ENCODE assay signal across 7 mouse cellular contexts in the genomic region with DNA sequence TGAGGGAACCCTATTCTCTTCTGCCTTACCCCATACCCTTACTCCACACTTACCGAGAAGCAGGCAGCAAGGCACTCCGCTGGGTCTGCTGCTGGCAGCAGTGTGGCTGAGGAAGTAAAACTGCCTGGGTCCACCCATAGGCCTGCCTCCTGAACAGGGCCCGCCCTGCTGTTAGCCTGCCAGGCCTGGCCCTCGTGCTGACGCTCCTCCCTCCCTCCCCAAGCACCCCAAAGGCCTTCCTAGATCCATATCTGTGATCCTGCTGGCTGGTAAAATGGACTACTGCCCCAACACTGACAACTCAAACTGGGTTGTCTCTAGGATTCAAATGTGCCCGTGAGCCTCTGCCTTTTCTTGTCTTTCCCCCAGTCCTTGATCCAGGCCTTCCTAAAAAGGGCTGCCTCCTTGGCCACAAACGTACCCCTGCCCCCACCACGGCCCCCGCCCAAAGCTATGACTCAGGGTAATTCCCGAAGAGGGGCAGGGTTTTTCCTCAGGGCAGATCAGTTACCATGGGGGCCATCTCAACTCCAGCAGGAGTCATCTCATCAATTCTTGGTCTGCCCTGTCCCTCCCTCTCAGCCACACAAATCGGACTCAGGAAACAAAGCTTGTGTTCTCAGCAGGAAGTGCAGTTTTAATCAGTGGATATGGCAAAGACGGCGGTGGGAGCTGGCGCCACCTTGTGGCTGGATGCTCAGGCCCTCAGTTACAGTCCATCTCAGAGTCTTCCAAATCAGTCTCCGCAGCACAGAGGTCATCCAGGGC. TPM values are rescaled to one million over a fixed set of nuclear protein-coding genes. Genes with fewer than 3 reads are reported as not detected.
DNase-seq lines count a peak whose midpoint lies in the region; ATAC-seq and TF ChIP-seq lines count a peak whose summit lies in the region.

TSS of gene Trex1 (minus strand) at position 599 of the 768 bp plus-strand sequence.

- no peaks in the 10 kb centered on the region for H3K9me3 ChIP-seq in embryonic facial prominence, embryonic 10.5 days
- H3K9me3 ChIP-seq in intestine, postnatal 0 days (ENCODE audit: control insufficient read depth), result no peaks in the 10 kb centered on the region
- H3K9me3 ChIP-seq in midbrain, embryonic 12.5 days, result no peaks in the 10 kb centered on the region

- peaks cover 30% of the 10 kb centered on the region for H3K4me1 ChIP-seq in embryonic facial prominence, embryonic 10.5 days
- peaks cover 3% of the 10 kb centered on the region; the same call in 1 of the 2 replicates for H3K4me1 ChIP-seq in intestine, postnatal 0 days (replicated peaks; ENCODE audit: control insufficient read depth, insufficient read depth, low read length)
- peaks cover 21% of the 10 kb centered on the region for H3K4me1 ChIP-seq in midbrain, embryonic 12.5 days

- intact Hi-C loops in left cerebral cortex, postnatal 4 days (cut with DNase I), result loop anchor here (5.0 kb wide), 1 partner anchor 57 kb away; no protein-coding TSS in a partner anchor

- no peaks in the 10 kb centered on the region for H3K27me3 ChIP-seq in embryonic facial prominence, embryonic 10.5 days (replicated peaks; ENCODE audit: low read depth, poor library complexity, severe bottlenecking)
- H3K27me3 ChIP-seq in intestine, postnatal 0 days (replicated peaks; ENCODE audit: control insufficient read depth, insufficient read depth, low read length), result no peaks in the 10 kb centered on the region
- H3K27me3 ChIP-seq in midbrain, embryonic 12.5 days, result no peaks in the 10 kb centered on the region

- H3K27ac ChIP-seq in embryonic facial prominence, embryonic 10.5 days (replicated peaks), result peak within 1 kb of the TSS; percentile 86
- peak within 1 kb of the TSS; percentile 96 for H3K27ac ChIP-seq in intestine, postnatal 0 days (ENCODE audit: low read depth, low read length)
- H3K27ac ChIP-seq in midbrain, embryonic 12.5 days (replicated peaks), result peak within 1 kb of the TSS; percentile 75

- peak within 1 kb of the TSS; percentile 81 for H3K4me2 ChIP-seq in intestine, postnatal 0 days (replicated peaks; ENCODE audit: low read depth)
- H3K4me2 ChIP-seq in midbrain, embryonic 12.5 days (replicated peaks), result peak within 1 kb of the TSS; percentile 45

- peak; percentile 93 for ATAC-seq in intestine, postnatal 0 days
- ATAC-seq in midbrain, embryonic 12.5 days (ENCODE audit: low FRiP score, low read depth), result peak; percentile 54

- DNase-seq in adrenal gland, postnatal 10 days, result peak; percentile 94
- DNase-seq in embryonic facial prominence, embryonic 10.5 days (ENCODE audit: low spot score), result peak; percentile 87
- DNase-seq in gonadal fat pad, adult 2 months (ENCODE audit: low read depth), result peak; percentile 38
- peak; percentile 88 for DNase-seq in left cerebral cortex, postnatal 4 days
- DNase-seq in spleen, adult 12 weeks (ENCODE audit: low spot score), result peak; percentile 77

- peak; percentile 98 for TF ChIP-seq CTCF in intestine, postnatal 0 days (IDR thresholded peaks at IDR 0.05; ENCODE audit: low read depth)

- H3K36me3 ChIP-seq in embryonic facial prominence, embryonic 10.5 days (replicated peaks), result peaks cover 78% of the 10 kb centered on the region
- peaks cover 41% of the 10 kb centered on the region for H3K36me3 ChIP-seq in intestine, postnatal 0 days (ENCODE audit: control insufficient read depth, insufficient read depth)
- peaks cover 63% of the 10 kb centered on the region for H3K36me3 ChIP-seq in midbrain, embryonic 12.5 days

- 27% methylated on average over 15 of the region's 15 CpGs for WGBS in embryonic facial prominence, embryonic 10.5 days
- WGBS in intestine, postnatal 0 days, result 6% methylated on average over 15 of the region's 15 CpGs
- 29% methylated on average over 15 of the region's 15 CpGs for whole genome bisulfite sequencing in midbrain, embryonic 12.5 days

- peak within 1 kb of the TSS; percentile 58 for H3K9ac ChIP-seq in intestine, postnatal 0 days (ENCODE audit: low read depth, low read length)
- peak within 1 kb of the TSS; percentile 56 for H3K9ac ChIP-seq in midbrain, embryonic 12.5 days (replicated peaks)

- peak within 1 kb of the TSS; percentile 48 for H3K4me3 ChIP-seq in embryonic facial prominence, embryonic 10.5 days
- H3K4me3 ChIP-seq in intestine, postnatal 0 days (ENCODE audit: low read depth, low read length), result peak within 1 kb of the TSS; percentile 38
- peak within 1 kb of the TSS; percentile 33 for H3K4me3 ChIP-seq in midbrain, embryonic 12.5 days

RNA-seq across cellular contexts. Expression of gene Trex1, which starts in this region (rescaled TPM):
- total RNA-seq in adrenal gland, postnatal 10 days (2021), result 10 to 100 TPM; 14.0 to 15.9 TPM
- polyA plus RNA-seq in embryonic facial prominence, embryonic 10.5 days (2016; fragmentation: Nextera tagmentation; extraction: Ambion mirVana), result 8.4 and 10.3 TPM in 2 replicates
- polyA plus RNA-seq in gonadal fat pad, adult 2 months (2012; rRNA removed), result 48.4 and 60.7 TPM in 2 replicates
- polyA plus RNA-seq in intestine, postnatal 0 days (2015; fragmentation: Nextera tagmentation; extraction: Ambion mirVana), result 16.1 and 17.1 TPM in 2 replicates
- 10 to 100 TPM; 14.8 to 15.1 TPM for total RNA-seq in left cerebral cortex, postnatal 4 days (2021)
- polyA plus RNA-seq in midbrain, embryonic 12.5 days (2016; fragmentation: Nextera tagmentation; extraction: Ambion mirVana), result 11.5 TPM in 2 replicates

Comparison
In these comparisons a context has a peak if more than half of its experiments do, and no peak if none do; other contexts are left out.
1. Peak in every context shown above with its lines: DNase-seq, ATAC-seq, H3K4me3 ChIP-seq and H3K27ac ChIP-seq.
2. DNase-seq: peak in every context shown above with its lines; median percentile 94 in adrenal gland, postnatal 10 days; 88 in left cerebral cortex, postnatal 4 days; 87 in embryonic facial prominence, embryonic 10.5 days; 77 in spleen, adult 12 weeks; 38 in gonadal fat pad, adult 2 months.